8 mouse cellular contexts compared by ENCODE assay signal in genomic region chr14:25768915-25769625, GRCm38 (mm10). TPM values are rescaled to one million over a fixed set of nuclear protein-coding genes. Genes with fewer than 3 reads are reported as not detected.
A peak's percentile ranks its signal among the peaks of the same experiment; 100 is the strongest.
DNase-seq lines count a peak whose midpoint lies in the region; ATAC-seq and TF ChIP-seq lines count a peak whose summit lies in the region.

Gene Zcchc24 (minus strand): TSS chr14:25769039.

- peaks cover 58% of the 10 kb centered on the region for H3K27me3 ChIP-seq in forebrain, embryonic 10.5 days (ENCODE audit: poor library complexity, severe bottlenecking)
- H3K27me3 ChIP-seq in heart, embryonic 14.5 days (ENCODE audit: control insufficient read depth, insufficient read depth, low read length) = no peaks in the 10 kb centered on the region
- no peaks in the 10 kb centered on the region; the same call in 1 of the 2 replicates for H3K27me3 ChIP-seq in liver, embryonic 11.5 days (replicated peaks; ENCODE audit: control insufficient read depth, insufficient read depth, low read length)
- no peaks in the 10 kb centered on the region for H3K27me3 ChIP-seq in stomach, embryonic 14.5 days (ENCODE audit: control insufficient read depth, insufficient read depth, low read length)

- H3K9me3 ChIP-seq in forebrain, embryonic 10.5 days = no peaks in the 10 kb centered on the region
- no peaks in the 10 kb centered on the region for H3K9me3 ChIP-seq in heart, embryonic 14.5 days (ENCODE audit: control insufficient read depth, low read length)
- no peaks in the 10 kb centered on the region for H3K9me3 ChIP-seq in liver, embryonic 11.5 days (ENCODE audit: control insufficient read depth, low read length)
- H3K9me3 ChIP-seq in stomach, embryonic 14.5 days (ENCODE audit: control insufficient read depth, low read depth, low read length) = no peaks in the 10 kb centered on the region

- H3K4me3 ChIP-seq in bone marrow, adult 2 months (replicated peaks; ENCODE audit: control insufficient read depth, low read depth, low read length) = peak within 1 kb of the TSS; percentile 77
- H3K4me3 ChIP-seq in forebrain, embryonic 10.5 days = peak within 1 kb of the TSS; percentile 81
- H3K4me3 ChIP-seq in heart, embryonic 14.5 days (ENCODE audit: control insufficient read depth in 1 of 2, insufficient read depth in 1 of 2, low read depth in 1 of 2, low read length in 2 of 2) = peak within 1 kb of the TSS; percentile 79
- H3K4me3 ChIP-seq in liver, embryonic 11.5 days (ENCODE audit: low read depth, low read length) = peak within 1 kb of the TSS; percentile 68
- H3K4me3 ChIP-seq in stomach, embryonic 14.5 days (ENCODE audit: low read depth, low read length) = peak within 1 kb of the TSS; percentile 81

- no peak for TF ChIP-seq CTCF in bone marrow, adult 2 months (IDR thresholded peaks at IDR 0.05; ENCODE audit: control insufficient read depth, insufficient read depth, low read length)

- peak within 1 kb of the TSS; percentile 93 for H3K9ac ChIP-seq in heart, embryonic 14.5 days (ENCODE audit: low read length)
- peak within 1 kb of the TSS; percentile 63 for H3K9ac ChIP-seq in liver, embryonic 11.5 days (ENCODE audit: low read depth, low read length)
- H3K9ac ChIP-seq in stomach, embryonic 14.5 days (replicated peaks; ENCODE audit: low read depth, low read length) = peak within 1 kb of the TSS; percentile 87

- WGBS in bone marrow, adult 2 months = under 1% methylated on average over 48 of the region's 55 CpGs
- 0% methylated on average over 31 of the region's 55 CpGs for WGBS in forebrain, embryonic 10.5 days
- 1% methylated on average over 52 of the region's 55 CpGs for WGBS in heart, embryonic 14.5 days
- WGBS in liver, embryonic 11.5 days = under 1% methylated on average over 48 of the region's 55 CpGs
- under 1% methylated on average over 46 of the region's 55 CpGs for WGBS in stomach, embryonic 14.5 days

- no peaks in the 10 kb centered on the region for H3K36me3 ChIP-seq in forebrain, embryonic 10.5 days (replicated peaks)
- H3K36me3 ChIP-seq in heart, embryonic 14.5 days (ENCODE audit: control insufficient read depth, insufficient read depth, low read length) = 0 out of 2 replicates have a peak, but pooled peaks cover 4% of the 10 kb centered on the region
- H3K36me3 ChIP-seq in liver, embryonic 11.5 days (ENCODE audit: control insufficient read depth, insufficient read depth, low read length) = no peaks in the 10 kb centered on the region
- no peaks in the 10 kb centered on the region for H3K36me3 ChIP-seq in stomach, embryonic 14.5 days (ENCODE audit: control insufficient read depth, insufficient read depth, low read length)

- ATAC-seq in heart, embryonic 14.5 days (ENCODE audit: insufficient number of reproducible peaks, insufficient read depth, low FRiP score, low read depth) = peak; percentile 94
- ATAC-seq in liver, embryonic 11.5 days (replicated peaks; ENCODE audit: low FRiP score) = peak; percentile 90
- peak; percentile 94 for ATAC-seq in stomach, embryonic 14.5 days (ENCODE audit: insufficient number of reproducible peaks, insufficient read depth, low FRiP score, low read depth)

- TF ChIP-seq POLR2A in bone marrow, adult 2 months (IDR thresholded peaks at IDR 0.05; ENCODE audit: borderline replicate concordance, control insufficient read depth, low read depth, low read length) = peak; percentile 20; the same call in 1 of the 2 replicates

- peak within 1 kb of the TSS; percentile 70 for H3K27ac ChIP-seq in bone marrow, adult 2 months (ENCODE audit: control insufficient read depth, insufficient read depth, low read depth, low read length, poor library complexity)
- peak within 1 kb of the TSS; percentile 85 for H3K27ac ChIP-seq in forebrain, embryonic 10.5 days
- H3K27ac ChIP-seq in heart, embryonic 14.5 days (replicated peaks in 1 of 2; ENCODE audit: control insufficient read depth in 1 of 2, insufficient read depth in 1 of 2, low read depth in 2 of 2, low read length in 2 of 2) = peak within 1 kb of the TSS; percentile 82 to 92
- peak within 1 kb of the TSS; percentile 49 for H3K27ac ChIP-seq in liver, embryonic 11.5 days (ENCODE audit: low read depth, low read length)
- H3K27ac ChIP-seq in stomach, embryonic 14.5 days (ENCODE audit: low read length) = peak within 1 kb of the TSS; percentile 94

- peaks cover 2% of the 10 kb centered on the region; the same call in 1 of the 2 replicates for H3K4me1 ChIP-seq in bone marrow, adult 2 months (ENCODE audit: control insufficient read depth, insufficient read depth, low read length)
- peaks cover 75% of the 10 kb centered on the region for H3K4me1 ChIP-seq in forebrain, embryonic 10.5 days
- peaks cover 36 to 47% of the 10 kb centered on the region in 2 experiments for H3K4me1 ChIP-seq in heart, embryonic 14.5 days (ENCODE audit: control insufficient read depth in 2 of 2, insufficient read depth in 2 of 2, low read length in 2 of 2)
- H3K4me1 ChIP-seq in liver, embryonic 11.5 days (replicated peaks; ENCODE audit: control insufficient read depth, insufficient read depth, low read length) = peaks cover 27% of the 10 kb centered on the region
- H3K4me1 ChIP-seq in stomach, embryonic 14.5 days (ENCODE audit: control insufficient read depth, insufficient read depth, low read length) = peaks cover 45% of the 10 kb centered on the region

- DNase-seq in B cell, adult 2 months = peak; percentile 80 to 82
- DNase-seq in forebrain, embryonic 10.5 days (ENCODE audit: extremely low spot score, low spot score) = peak; percentile 92
- DNase-seq in kidney, postnatal 10 days = peak; percentile 97
- DNase-seq in liver, embryonic 11.5 days (ENCODE audit: low spot score) = peak; percentile 91
- peak; percentile 75 for DNase-seq in naive thymus-derived CD4-positive, alpha-beta T cell, adult 2 months (ENCODE audit: low read depth)

- peak within 1 kb of the TSS; percentile 93 for H3K4me2 ChIP-seq in heart, embryonic 14.5 days (ENCODE audit: low read length)
- H3K4me2 ChIP-seq in liver, embryonic 11.5 days = peak within 1 kb of the TSS; percentile 85
- peak within 1 kb of the TSS; percentile 94 for H3K4me2 ChIP-seq in stomach, embryonic 14.5 days (replicated peaks; ENCODE audit: low read depth, low read length)

RNA-seq across cellular contexts. Expression of gene Zcchc24, which starts in this region (rescaled TPM):
- polyA plus RNA-seq in bone marrow, adult 2 months (2011; ENCODE audit: insufficient read depth, insufficient read length, low replicate concordance, missing spikeins) = 11.3 and 13.5 TPM in 2 replicates
- 8.1 TPM in 2 replicates for polyA plus RNA-seq in forebrain, embryonic 10.5 days (2016; fragmentation: Nextera tagmentation; extraction: Ambion mirVana)
- polyA plus RNA-seq in heart, embryonic 14.5 days (2014; fragmentation: Nextera tagmentation; extraction: Ambion mirVana) = 31.8 and 33.0 TPM in 2 replicates
- polyA plus RNA-seq in liver, embryonic 11.5 days (2014; fragmentation: Nextera tagmentation; extraction: Ambion mirVana) = 11.3 and 13.4 TPM in 2 replicates
- 29.5 and 32.4 TPM in 2 replicates for polyA plus RNA-seq in stomach, embryonic 14.5 days (2014; fragmentation: Nextera tagmentation; extraction: Ambion mirVana)

Comparison
In these comparisons a context has a peak if more than half of its experiments do, and no peak if none do; other contexts are left out.
1. Peak in every context shown above with its lines: DNase-seq, ATAC-seq, H3K4me3 ChIP-seq and H3K27ac ChIP-seq.